Mouse (Mus musculus): Measurements from ENCODE around the gene Zcchc24.

Zcchc24 gene

DNA sequence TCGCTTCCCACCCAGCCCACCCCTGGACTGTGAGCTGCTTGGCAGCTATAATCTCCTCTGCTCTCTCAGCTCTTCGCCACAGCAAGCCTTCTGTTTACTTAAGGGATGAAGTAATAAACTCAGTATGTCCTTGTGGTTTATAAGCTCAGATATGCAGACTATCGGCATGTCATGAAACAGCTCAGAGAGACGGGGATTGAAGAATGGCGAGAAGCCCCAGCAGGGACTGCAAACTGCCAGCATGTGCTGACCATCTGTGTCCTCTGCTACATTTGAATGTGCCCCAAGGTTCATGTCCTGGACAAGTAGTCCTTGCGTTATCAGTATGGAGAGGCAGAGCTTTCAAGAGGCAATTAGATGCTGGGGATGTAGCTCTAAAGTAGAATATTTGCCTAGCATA lies 7.5 kb upstream of the Zcchc24 start:
- no peak for DNase-seq (ENCODE audit: low read depth, low spot score)

DNA sequence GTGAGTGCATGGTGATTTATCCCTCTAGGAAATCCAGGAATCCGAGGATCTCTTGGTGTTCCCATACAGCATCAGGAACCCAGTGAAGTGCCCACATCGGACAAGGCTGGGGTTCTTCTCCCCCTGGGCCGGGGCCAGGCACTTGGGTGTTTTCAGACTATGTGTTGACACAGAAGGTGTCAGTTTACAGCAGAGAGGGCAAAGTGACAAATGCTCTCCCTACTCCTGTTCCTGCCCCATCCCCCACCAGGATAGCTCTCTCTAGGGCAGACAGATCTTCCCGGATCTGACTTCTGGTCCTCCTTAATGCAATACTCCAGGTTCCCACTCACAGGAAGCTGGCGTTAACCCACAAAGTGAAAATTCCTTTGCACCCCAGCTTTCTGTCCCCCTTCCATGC lies 5.3 kb upstream of the Zcchc24 start:
- DNase-seq (ENCODE audit: low read depth, low spot score): peak; percentile 47

DNA sequence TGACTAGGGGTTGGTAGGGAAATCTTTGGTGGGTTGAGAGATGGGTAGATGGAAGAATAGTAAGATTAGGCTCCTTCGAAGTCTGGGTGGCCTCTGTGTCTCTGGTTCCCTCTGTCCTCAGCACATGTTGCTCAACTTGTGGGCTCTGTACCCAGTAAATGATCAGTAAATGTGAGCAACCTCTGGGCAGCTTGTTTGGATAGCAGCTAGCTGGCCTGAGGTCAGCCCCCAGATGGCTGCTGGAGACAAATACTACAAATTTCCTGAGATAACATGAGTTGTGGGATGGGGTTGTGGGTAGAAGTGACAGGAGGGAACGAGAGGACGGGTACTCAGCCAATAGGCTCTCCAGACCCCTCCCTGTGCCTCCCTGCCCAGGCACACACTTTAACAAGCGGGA lies 4.2 kb upstream of the Zcchc24 start:
- no peak for DNase-seq (ENCODE audit: low read depth, low spot score)

DNA sequence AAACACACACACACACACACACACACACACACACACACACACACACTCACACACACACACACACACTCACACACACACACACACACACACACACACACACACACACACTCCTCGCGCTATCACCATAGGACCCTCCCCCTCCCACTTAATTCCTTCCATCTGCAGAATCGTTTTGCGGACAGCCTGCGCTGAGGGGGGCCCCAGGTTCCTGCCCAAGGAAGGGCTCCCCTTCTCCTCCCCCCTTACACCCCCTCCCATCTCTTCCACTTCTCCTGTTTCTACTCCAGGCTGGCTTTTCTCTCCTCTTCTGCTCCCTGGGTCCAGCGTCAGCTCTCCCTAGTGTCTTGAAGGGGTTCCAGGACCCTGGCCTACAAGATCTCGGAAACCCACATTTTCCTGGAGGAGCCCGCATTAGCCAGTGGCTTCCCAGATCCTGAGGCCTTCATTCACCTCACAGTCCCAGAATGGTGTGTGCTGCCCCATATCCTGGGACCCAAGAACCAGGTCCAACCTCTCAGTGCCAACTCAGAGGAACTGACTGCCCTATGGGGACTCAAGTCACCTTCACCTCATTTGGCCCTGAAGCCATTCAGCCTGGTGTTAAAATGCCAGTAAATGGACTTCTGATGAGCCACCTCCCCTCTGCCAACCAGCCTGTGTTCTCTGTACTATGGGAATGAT lies 927 bp upstream of the Zcchc24 start:
- peak; percentile 77 for DNase-seq (ENCODE audit: low read depth, low spot score)

DNA sequence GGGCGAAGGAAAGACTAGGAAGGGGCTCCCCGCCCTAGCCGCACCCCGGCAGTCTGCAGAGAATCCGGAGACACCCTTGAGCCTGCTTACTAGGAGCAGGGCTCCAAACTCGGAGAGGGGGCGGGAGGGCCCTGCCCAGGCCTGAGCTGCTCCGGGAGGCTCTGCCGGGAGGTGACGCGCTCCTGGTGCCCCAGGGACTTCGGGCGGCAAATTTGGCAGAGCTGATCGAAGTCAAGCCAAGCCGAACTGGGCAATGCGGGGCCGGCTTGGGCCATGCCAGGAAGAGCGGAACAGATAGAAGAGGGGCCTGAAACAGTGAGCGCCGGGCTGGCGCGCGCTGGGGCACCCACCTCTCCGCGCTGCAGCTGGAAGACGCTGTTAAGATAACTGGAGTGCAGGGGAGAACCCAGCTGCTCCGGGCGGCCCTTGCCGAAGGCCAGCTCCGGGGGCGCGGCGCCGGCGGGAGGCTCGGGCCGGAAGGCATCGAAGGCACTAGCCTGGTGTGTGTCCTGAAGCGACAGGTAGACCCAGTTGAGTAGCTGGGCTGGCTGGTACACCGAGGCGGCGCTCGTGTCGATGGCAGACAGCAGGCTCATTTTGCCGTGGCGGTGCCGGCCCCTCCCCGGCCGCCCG lies 462 bp downstream of the Zcchc24 start:
- DNase-seq (ENCODE audit: low read depth, low spot score): no peak

DNA sequence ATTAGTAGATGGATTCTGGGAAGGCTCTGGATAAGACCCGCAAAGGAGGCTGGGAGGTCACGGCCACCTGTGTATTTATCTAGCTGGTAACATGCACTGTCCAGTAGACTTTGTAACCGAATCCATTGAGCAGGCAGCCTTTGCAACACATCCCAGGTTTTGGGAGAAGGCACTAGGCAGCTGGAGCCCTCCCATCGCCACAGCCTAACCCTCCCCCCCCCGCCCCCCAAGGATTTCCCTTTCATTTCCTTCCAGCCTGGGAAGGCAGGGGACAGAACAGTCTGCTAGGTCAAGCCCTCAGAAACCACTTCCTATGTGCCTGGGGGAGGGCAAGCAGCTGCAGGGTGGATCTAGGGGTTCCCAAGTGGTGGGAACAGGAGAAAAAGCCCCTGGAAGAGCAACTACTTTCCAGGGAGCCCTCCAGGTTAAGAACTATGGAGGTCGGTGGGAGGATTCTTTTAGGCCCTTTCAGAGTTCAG lies 1.1 kb downstream of the Zcchc24 start:
- DNase-seq (ENCODE audit: low read depth, low spot score): no peak

DNA sequence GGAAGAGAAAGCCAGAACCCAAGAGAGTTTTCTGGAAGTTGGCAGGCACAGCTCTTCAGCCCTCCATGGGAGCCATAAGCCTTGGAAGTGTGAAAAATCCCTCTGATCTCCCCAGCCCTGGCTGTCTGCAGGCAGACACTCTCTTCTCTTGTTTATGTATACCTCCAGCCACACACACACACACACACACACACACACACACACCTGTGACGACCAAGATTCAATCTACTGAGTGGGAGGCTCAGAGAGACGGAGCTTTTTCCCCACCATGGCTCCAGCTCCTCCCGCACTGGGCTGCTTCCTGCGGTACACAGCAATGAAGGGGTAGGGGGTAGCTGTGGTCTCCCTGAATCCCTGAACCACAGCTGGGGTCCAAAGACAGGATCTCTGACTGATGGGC lies 2.4 kb downstream of the Zcchc24 start:
- no peak for DNase-seq (ENCODE audit: low read depth, low spot score)

DNA sequence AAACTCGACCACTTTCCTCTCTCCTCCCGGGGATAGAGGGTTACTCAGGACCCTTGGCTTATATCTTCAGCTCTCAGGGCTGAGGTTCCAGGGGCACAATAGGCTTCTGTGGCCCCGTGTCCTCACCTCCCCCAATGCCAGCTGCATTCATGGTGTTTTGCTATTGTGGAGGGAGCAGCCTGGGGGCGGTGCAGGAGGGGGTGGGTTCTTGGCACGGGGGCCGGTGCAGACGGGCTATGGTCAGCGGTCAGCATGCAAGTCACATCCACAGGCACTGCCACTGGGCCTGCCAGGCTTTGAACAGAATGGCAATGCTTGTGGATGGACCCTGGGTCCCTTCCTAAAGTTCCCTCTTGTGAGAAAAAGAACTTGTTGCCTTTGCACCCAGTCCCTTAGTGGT lies 2.9 kb downstream of the Zcchc24 start:
- no peak for DNase-seq (ENCODE audit: low read depth, low spot score)

DNA sequence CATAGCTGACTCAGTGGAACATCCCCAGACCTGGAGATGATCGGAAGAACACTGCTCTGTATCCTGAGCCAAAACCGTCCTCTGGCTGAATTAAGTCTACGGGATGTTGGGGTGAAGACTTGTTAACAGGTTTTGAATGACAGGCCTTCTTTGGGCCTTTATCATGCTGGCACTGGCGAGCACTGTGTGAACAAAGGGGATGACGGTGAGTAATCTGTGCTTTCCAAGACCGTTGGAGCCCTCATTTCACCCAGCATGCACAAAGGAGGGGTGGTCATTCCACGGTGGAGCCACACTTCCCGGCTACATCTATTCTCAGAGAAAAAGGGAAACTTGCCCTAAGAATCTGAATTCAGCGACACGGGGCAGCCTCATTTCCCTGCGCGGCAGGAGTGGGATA lies 3.7 kb downstream of the Zcchc24 start:
- DNase-seq (ENCODE audit: low read depth, low spot score): no peak

DNA sequence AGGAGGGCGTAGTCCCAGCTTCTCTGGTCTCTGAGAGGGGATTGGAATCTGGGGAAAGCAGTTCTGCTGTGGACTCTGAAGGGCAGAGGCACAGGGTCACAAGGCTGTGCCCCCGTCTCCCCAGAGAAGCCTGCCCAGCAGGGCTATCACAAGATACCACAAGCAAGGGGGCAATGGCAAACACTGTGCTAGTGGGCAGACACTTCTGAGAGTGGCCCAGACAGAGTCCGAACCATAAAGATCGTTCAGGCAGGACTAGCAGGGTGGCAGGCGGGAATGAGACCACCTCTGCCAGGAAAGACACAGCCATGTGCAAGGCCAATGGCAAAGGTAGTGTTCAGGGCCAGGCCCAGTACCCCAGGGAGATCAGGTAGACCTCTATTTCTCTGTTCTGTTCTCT lies 7.7 kb downstream of the Zcchc24 start:
- no peak for DNase-seq (ENCODE audit: low read depth, low spot score)

DNA sequence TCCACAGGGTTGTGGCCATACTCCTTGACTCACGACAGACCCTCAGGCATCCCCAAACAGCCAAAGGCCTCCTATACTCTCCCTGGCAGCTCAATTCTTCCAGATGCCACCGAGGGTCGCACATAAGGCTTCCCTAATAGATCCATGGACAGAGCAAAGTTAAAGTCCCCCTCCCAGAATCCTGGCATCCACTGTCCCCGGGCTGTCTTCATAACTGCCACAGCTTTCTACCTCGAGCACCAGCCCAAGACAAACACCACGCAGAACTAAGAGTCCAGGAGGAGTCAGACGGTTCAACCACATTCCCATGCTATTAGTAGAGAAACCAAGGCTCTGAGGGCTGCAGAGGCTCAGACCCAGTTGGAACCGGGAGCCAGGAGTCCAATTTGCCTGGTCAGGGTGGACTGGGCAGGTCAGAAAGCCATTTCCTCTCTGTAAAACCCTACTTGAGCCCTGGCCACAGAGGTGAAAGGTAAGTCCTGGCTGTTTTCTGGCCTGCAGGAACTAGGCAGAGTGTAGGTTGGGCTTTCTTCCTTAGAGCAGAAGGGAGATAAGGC lies 8.8 kb downstream of the Zcchc24 start:
- DNase-seq (ENCODE audit: low read depth, low spot score): no peak

DNA sequence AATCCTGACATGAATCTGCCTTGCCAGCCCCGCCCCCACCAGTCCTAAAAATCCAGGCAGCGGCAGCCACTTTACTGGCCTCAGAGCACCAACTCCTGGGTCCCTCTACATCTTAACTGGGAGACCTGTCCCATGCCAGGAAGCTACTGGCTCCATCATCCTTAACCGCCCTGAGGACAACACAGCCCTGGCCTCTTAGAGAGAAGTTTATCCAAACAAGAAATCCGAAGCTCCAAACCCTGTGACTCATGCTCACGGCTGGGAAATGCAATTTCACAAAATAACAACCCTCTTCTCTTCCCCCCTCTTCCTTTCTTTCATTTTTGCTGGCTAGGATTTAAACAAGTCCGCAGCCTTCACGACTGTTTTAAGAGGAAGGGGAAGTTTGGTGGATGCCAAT lies 9.3 kb downstream of the Zcchc24 start:
- DNase-seq (ENCODE audit: low read depth, low spot score): no peak

DNA sequence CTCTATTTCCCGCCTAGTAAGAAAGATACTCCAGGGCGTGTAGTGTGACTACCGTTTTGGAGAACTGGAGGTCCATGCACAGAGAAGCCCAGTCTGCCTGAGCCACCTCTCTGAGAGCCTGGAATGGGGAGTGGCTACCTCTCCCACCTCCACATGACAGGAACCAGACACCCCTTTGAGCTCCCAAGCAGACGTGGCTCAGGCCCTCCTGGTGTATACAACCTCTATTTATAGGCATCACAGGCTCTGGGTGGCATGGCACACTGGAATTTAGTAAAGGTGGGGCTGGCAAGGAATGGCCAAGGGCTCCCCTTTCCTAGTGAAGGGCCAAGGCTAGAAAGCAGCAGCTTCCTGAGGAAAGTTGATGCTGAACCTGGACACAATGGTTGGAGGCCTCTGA lies 10.9 kb downstream of the Zcchc24 start:
- no peak for DNase-seq (ENCODE audit: low read depth, low spot score)

DNA sequence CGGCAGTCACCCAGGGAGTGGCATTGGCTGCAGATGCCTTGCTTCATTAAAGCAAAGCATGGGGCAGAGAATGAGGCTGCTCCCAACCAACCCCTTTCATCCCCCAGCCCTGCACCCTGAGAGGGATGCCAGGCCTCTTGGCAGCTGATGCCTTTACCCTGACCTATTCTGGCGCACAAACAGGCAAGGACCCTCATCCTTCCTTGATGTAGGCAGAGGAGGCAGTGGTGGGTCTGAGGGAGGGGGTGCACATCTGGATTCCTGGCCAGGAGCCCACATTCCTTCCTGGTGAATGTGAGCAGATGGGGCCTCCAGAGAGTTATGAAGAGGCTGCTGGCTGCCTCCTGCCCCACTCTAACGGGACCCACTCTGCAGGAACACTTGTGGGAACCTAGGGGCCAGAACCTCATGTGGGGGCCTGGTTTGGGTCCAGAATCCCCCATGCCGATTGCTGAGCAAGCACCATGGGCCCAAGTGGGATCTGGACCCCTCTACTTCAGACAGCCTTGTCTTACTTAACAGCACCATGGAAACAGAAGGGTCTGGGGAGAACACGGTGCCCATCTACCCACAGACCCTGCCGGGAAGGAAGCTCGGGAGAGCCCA lies 12.4 kb downstream of the Zcchc24 start:
- DNase-seq (ENCODE audit: low read depth, low spot score): no peak

DNA sequence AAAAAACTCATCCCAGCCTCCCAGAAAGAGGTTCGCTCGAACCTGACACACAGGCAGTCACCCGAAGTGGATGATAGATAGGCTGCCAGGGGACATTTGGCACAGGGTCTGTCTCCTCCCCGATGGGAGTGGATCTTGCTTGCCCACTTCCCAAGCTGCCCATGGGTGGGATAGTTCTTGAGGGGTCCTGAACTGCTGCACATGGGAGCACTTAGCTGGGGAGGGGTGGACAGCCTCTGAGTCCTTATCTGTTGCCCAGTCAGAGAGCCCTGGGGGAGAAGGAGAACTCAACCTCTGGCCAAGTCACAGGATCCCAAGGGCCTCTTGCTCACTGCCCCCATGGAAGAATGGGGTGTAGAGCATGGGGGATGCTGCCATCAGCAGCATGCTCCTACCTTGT lies 13.3 kb downstream of the Zcchc24 start:
- no peak for DNase-seq (ENCODE audit: low read depth, low spot score)

DNA sequence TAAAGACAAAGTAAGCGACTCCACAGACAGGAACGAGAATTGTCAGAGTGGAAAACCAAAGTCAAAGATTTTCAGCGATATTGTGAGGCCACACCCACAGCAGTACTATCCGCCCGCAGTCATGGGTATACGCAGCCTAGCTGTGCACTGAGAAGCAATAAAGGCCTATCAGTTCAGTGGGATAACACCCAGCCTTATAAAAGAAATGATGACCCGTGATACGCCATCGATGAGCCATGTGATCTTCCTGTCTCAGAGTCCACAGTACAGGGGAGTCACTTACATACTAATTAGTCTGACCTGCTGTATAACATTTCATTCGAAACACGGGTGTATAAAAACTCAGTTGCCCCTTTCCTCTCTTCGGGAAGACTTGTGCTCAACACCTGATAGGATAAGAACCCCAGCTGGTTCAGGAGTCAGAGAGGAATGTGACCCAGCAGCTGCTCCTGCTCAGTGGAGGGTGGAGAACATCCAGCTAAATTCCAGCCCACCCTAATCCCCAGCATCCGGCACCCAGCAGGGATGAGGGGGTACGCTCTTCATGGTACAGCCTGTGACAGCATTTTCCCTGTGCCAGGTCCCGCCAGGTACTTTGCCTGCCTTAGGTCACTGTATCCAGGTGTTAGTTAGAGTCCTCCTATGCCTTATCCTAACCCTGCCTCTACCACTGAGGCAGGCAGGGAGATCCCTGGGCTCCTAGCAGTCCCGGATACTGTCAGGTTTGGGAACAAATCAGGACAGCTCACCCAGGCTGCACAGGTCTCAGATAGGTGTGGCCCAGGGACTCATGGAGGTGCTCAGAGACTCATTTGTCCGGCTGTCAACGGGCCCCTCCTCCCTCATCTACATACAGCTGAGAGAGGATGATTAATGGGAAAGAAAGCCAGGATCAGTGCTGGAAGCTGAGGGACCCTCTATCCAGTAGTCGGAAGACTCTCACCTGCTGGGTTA lies 14.0 kb downstream of the Zcchc24 start:
- no peak for DNase-seq (ENCODE audit: low read depth, low spot score)

DNA sequence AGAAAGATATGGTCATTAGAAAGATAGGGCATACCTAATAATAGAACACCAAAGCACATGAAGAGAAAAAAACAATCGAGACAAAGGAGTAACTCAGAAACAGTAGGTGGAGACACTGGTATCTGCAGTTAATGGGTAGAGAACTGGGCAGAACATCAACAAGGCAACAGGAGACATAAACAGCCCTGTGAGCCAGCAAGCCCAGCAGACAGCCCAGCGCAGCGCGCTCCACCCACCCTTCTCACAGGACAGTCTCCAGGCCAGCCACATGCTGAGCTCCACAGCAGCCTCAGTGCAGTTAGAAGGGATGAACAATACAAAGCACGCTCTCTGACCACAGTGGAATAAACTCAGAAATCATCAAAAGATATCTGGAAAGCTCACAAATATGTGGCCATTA lies 15.8 kb downstream of the Zcchc24 start:
- no peak for DNase-seq (ENCODE audit: low read depth, low spot score)

DNA sequence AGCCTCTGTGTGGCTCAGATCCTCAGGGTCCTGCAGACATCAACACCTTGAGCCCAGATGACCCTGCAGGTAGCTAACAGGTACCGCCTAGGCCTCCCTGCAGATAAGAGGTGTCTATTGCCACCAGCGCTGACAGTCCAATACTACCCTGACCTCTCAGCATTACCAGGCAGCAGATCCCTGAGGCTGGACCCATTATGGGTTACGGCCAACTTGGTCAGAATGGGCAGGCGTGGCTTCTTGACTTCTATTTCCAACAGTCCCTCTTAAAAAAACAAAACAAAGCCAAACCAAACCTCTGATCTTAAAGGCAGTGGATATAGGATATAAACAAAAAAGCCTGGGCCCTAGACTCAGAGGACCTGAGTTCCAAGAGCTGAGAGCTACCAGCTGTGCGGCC lies 17.8 kb downstream of the Zcchc24 start:
- DNase-seq (ENCODE audit: low read depth, low spot score): no peak

DNA sequence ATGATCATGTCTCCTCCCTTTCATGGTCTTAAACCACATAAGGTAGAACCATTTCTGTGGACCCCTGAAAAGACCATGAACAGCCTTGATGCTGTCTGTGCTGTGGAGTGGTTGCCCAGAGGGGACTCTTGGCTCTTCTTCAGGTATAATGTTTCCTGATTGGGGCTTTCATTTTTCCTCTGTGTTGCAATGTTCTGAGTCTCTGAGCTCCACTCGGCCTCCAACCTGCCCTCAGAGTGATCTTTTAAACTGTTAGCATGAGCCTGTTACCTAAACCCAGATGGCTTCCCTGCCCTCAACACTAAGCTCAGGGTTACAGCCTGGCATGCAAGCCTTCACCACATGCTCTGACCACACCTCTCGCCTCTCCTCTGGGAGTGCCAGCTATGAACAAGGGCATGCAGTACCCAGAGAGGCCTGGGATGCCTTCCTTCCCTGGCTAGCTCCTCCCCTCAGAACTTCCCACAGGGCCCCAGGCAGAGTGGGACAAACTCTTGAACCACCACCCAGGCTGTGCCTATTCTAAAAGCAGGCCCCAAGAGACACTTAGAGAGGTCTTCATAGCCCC lies 18.3 kb downstream of the Zcchc24 start:
- DNase-seq (ENCODE audit: low read depth, low spot score): no peak

DNA sequence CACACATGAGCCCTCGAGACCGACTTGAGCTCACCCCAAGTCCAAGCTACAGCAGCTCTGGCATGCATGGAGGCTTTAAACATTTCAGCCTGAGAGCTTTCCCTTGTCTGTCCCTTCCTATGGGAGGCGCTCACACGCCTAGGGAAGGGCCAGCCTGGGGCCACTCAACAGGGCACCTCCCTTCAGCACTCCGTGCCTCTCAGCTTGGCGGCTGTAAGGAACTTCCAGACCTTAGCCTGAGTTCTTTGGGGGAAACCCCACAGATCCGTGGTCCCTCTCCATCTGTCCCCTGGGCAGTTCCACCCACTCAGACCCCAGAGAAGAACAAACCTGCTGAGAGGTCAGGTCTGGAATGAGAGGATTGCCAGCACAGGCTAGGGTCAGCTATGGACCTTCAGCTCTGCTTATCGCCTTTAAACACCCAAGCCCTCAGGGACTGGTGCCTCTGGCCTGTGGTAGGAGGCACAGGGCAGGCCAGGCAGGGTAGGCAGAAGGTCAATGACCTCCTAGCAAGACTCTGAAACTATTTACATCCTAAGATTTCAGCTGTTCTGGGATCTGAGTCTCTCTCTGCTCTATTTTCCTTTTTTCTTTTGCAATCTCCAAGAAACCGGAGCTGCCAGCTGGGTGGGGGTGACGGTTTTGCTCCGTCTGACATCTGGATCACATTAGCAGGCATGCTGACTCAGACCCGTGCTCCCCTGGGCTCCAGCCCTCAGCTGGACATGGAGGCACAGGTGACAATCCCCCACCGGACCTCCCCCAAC lies 19.5 kb downstream of the Zcchc24 start:
- peak; percentile 76 for DNase-seq (ENCODE audit: low read depth, low spot score)
